Mouse (Mus musculus): Measurements from ENCODE around the gene Slc37a2. TPM values are rescaled to one million over a fixed set of nuclear protein-coding genes. Genes with fewer than 3 reads are reported as not detected.

Gene Slc37a2
- polyA plus RNA-seq, 1 experiment from 2014 or later: 2.0 TPM

DNA sequence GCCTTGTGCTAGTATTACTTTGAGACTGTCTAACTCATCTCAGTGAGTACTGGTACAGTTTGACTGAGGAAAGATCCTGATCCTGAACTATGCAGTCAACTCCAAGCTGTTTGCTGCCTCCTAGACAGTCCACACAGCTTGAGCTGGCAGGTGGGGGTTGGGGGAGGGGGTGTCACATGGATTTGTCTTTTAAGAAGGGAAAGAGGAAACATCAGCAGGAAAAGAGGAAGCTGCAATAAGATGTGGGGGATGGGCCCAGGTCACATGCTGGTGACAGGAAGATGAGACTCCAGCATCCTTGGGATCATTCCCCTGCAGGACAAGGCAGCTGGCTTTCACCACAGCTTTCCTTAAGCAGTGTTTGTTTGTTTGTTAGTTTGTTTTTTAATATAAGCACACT is 8.1 kb downstream of the Slc37a2 start:
- H3K4me2 ChIP-seq (replicated peaks; ENCODE audit: low read depth, low read length): no peak overlapping the region
- no peaks in the 10 kb centered on the region for H3K9me3 ChIP-seq (ENCODE audit: low read length)
- no peak overlapping the region for H3K27ac ChIP-seq (ENCODE audit: low read length)
- no peak overlapping the region for H3K9ac ChIP-seq (replicated peaks; ENCODE audit: low read length)
- no peaks in the 10 kb centered on the region for H3K36me3 ChIP-seq (ENCODE audit: insufficient read depth, low read length)
- H3K4me3 ChIP-seq (ENCODE audit: low read length): no peak overlapping the region
- no peaks in the 10 kb centered on the region for H3K27me3 ChIP-seq (ENCODE audit: insufficient read depth, low read length)
- no peak for ATAC-seq (ENCODE audit: low FRiP score, low TSS enrichment)
- H3K4me1 ChIP-seq (ENCODE audit: insufficient read depth, low read length): peaks cover 10% of the 10 kb centered on the region

DNA sequence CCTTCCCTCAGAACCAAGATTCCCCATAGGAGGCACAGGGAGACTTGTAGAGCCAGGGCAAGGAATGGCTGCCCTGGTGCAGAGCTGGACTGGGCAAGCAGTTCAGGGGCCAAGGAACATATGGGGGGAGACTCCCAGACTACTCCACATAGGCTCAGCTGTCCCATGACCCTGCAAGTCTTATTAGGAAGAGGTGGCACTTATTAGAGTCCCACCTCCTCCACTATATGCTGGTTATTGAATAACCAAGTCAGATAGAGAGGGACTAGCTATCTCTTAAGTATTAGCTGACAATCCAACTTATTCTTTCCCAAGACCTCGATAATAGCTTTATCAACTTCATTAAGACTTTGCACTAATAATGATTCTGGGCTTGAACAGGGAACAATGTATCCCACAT is 9.7 kb downstream of the Slc37a2 start:
- ATAC-seq (ENCODE audit: low FRiP score, low TSS enrichment): no peak
- 87% methylated on average over 1 of the region's 1 CpGs for WGBS
- H3K9me3 ChIP-seq (ENCODE audit: low read length): no peaks in the 10 kb centered on the region
- no peaks in the 10 kb centered on the region for H3K27me3 ChIP-seq (ENCODE audit: insufficient read depth, low read length)
- no peaks in the 10 kb centered on the region for H3K36me3 ChIP-seq (ENCODE audit: insufficient read depth, low read length)
- H3K4me2 ChIP-seq (replicated peaks; ENCODE audit: low read depth, low read length): no peak overlapping the region
- no peak overlapping the region for H3K4me3 ChIP-seq (ENCODE audit: low read length)
- no peak overlapping the region for H3K27ac ChIP-seq (ENCODE audit: low read length)
- H3K4me1 ChIP-seq (ENCODE audit: insufficient read depth, low read length): peaks cover 10% of the 10 kb centered on the region
- H3K9ac ChIP-seq (replicated peaks; ENCODE audit: low read length): no peak overlapping the region

DNA sequence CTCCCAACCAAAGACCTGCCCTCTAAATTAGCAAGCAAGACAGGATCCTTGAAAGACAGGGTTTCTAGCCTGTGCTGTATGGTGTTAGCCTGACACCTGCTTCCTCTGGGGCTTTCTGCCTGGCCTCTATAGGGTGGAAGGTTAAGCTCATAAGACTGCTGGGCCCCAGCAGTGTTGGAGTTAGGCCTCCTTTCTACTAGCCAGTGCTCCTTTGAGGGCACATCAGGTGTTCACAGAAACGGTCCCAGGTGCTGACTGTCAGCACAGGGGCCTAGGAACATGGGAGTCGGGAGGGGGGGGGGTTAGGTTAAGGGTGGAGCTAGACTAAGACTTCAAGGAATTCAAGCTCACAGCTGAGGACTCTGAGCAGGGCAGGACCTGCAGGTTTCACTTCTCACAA is 10.1 kb downstream of the Slc37a2 start:
- no peaks in the 10 kb centered on the region for H3K9me3 ChIP-seq (ENCODE audit: low read length)
- peaks cover 10% of the 10 kb centered on the region for H3K4me1 ChIP-seq (ENCODE audit: insufficient read depth, low read length)
- no peak overlapping the region for H3K9ac ChIP-seq (replicated peaks; ENCODE audit: low read length)
- no peaks in the 10 kb centered on the region for H3K27me3 ChIP-seq (ENCODE audit: insufficient read depth, low read length)
- no peaks in the 10 kb centered on the region for H3K36me3 ChIP-seq (ENCODE audit: insufficient read depth, low read length)
- 77% methylated on average over 2 of the region's 2 CpGs for WGBS
- no peak overlapping the region for H3K27ac ChIP-seq (ENCODE audit: low read length)
- H3K4me3 ChIP-seq (ENCODE audit: low read length): no peak overlapping the region
- no peak overlapping the region for H3K4me2 ChIP-seq (replicated peaks; ENCODE audit: low read depth, low read length)
- no peak for ATAC-seq (ENCODE audit: low FRiP score, low TSS enrichment)

DNA sequence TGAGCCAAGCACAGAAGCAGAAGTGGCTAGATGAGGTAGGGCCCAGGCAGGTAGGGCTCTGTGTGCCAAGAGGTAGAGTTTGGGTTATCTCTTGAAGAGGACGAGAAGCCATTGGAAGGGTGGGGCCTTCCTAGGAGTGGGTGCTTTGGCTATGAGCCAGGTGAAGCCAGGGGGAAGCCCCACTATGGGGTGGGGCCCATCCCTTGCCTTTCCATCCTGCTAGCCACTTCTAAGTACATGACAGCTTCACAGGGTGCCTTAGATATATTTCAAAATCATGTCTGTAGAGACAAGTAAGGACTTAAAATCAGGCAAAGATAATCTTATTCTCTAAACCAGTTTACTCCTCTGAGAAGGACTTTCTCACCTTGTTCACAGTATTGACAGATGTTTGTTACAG is 10.9 kb downstream of the Slc37a2 start:
- no peak overlapping the region for H3K27ac ChIP-seq (ENCODE audit: low read length)
- peaks cover 10% of the 10 kb centered on the region for H3K4me1 ChIP-seq (ENCODE audit: insufficient read depth, low read length)
- H3K9ac ChIP-seq (replicated peaks; ENCODE audit: low read length): no peak overlapping the region
- 76% methylated on average over 1 of the region's 1 CpGs for WGBS
- H3K36me3 ChIP-seq (ENCODE audit: insufficient read depth, low read length): no peaks in the 10 kb centered on the region
- ATAC-seq (ENCODE audit: low FRiP score, low TSS enrichment): no peak
- no peak overlapping the region for H3K4me2 ChIP-seq (replicated peaks; ENCODE audit: low read depth, low read length)
- H3K4me3 ChIP-seq (ENCODE audit: low read length): no peak overlapping the region
- H3K27me3 ChIP-seq (ENCODE audit: insufficient read depth, low read length): no peaks in the 10 kb centered on the region
- H3K9me3 ChIP-seq (ENCODE audit: low read length): no peaks in the 10 kb centered on the region

DNA sequence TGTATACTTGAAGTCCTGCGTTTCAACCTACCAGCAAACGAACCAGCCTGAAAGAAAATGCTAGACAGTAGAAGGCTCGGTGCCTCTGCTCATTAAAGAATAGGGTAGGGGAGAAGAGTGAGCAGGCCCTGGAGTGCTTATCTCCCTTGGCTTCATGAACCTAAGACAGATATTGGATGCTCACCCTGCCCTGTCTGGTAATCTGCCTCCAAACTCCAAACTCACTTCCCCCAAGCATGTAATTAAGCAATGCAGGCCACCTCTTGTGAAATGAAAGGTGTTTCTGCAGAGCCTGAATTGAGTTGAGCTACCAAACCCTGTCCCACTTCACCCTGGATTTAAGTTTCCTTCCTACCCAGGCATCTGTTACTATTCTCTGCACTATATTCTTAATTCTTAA is 12.8 kb downstream of the Slc37a2 start:
- H3K36me3 ChIP-seq (ENCODE audit: insufficient read depth, low read length): no peaks in the 10 kb centered on the region
- no peaks in the 10 kb centered on the region for H3K27me3 ChIP-seq (ENCODE audit: insufficient read depth, low read length)
- H3K27ac ChIP-seq (ENCODE audit: low read length): no peak overlapping the region
- H3K9me3 ChIP-seq (ENCODE audit: low read length): no peaks in the 10 kb centered on the region
- H3K4me2 ChIP-seq (replicated peaks; ENCODE audit: low read depth, low read length): no peak overlapping the region
- ATAC-seq (ENCODE audit: low FRiP score, low TSS enrichment): no peak
- H3K4me3 ChIP-seq (ENCODE audit: low read length): no peak overlapping the region
- H3K9ac ChIP-seq (replicated peaks; ENCODE audit: low read length): no peak overlapping the region
- no peaks in the 10 kb centered on the region for H3K4me1 ChIP-seq (ENCODE audit: insufficient read depth, low read length)
- WGBS: 84% methylated on average over 3 of the region's 3 CpGs

DNA sequence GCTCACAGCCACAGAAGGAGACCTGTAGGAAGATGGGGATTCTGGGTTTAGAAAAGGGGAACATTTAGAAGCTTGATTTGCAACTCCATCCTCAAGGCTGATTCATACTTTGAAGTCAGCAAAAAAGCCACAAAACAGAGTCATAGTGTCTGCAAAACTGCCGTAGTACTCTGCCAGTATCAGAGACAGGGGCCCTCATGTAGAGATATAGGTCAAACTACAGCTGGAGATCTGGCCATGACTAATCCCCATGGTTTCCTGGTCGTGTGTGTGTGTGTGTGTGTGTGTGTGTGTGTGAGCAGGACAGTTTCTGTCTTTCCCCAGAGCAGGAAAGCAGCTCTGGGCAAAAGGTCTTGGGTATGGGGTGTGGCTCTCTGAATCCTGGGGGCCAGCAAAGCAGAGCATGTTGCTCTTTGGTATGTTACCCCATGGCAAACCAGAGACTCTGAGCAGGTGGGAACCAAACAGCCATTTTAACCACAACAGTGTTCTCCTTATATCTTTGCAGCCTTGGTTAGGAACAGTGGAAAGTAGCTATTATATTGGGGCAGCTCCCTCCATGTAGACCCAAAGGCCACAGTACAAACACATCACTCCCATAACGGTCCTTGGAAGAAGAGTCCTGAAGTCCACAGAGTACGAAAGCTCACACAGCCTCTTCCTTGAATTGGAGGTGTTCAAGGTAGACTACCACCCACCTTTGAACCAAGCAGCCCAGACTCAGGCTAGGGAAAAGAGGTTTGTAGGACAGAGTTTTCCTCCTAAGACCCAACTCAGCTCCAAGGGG is 19.4 kb downstream of the Slc37a2 start:
- Histone ChIP-seq H3K36me3 (ENCODE audit: insufficient read depth, low read length) (no peaks in the 10 kb centered on the region), H3K9me3 (ENCODE audit: low read length) (no peaks in the 10 kb centered on the region), H3K4me3 (ENCODE audit: low read length) (no peak overlapping the region), H3K9ac (replicated peaks; ENCODE audit: low read length) (no peak overlapping the region), H3K4me1 (ENCODE audit: insufficient read depth, low read length) (no peaks in the 10 kb centered on the region), H3K27me3 (ENCODE audit: insufficient read depth, low read length) (no peaks in the 10 kb centered on the region), H3K4me2 (replicated peaks; ENCODE audit: low read depth, low read length) (no peak overlapping the region), H3K27ac (ENCODE audit: low read length) (no peak overlapping the region)
- WGBS: 71% methylated on average over 4 of the region's 4 CpGs
- no peak for ATAC-seq (ENCODE audit: low FRiP score, low TSS enrichment)

DNA sequence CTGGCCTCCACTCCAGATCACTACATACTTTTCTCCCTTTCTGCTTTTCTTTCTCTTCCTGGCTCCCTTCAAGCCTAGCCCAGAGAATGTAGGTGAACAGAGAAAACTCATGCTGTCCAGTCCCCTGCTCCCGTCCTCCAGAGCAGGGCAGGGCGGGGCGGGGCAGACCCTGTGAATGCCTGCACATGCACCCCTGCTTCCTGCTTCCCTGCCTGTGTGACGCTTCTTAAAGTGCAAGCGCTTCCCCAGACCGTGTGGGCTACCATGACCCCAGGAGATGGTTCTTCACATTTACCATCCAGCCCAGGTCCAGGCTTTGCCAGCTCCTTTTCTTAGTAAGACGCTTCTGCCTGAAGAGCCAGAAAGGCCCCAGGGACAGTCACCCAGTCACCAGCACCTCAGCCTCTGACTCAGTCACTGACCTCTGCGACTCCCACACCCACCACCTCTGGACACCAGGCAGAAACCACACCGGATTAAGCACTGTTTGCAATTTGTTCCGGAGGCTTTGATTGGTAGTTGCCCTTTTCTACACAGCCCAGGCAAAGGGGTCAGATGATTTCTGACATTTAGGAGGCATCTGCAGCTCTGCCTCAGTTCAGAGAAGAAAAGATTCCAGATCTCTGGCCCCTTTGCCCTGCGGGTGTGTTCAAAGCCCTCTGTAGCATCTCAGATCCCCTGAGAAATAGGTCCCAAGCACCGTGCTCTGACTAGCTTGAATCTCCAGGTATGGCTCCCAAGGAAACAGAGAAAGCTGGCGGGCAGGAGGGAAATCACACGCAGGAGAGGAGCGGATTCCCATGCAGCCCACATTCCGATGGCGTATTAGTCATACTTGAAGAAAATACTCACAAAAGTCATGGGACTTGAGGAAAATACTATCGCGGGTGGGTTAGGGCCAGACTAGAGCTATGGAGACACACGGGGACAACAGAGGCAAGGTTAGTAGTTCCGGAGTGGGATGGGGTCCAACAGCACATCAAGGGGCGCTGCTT is 23.0 kb downstream of the Slc37a2 start:
- peaks cover 4% of the 10 kb centered on the region; the same call in 1 of the 2 replicates for H3K4me1 ChIP-seq (ENCODE audit: insufficient read depth, low read length)
- H3K27ac ChIP-seq (ENCODE audit: low read length): no peak overlapping the region
- 70% methylated on average over 22 of the region's 22 CpGs for WGBS
- H3K4me3 ChIP-seq (ENCODE audit: low read length): no peak overlapping the region
- H3K27me3 ChIP-seq (ENCODE audit: insufficient read depth, low read length): no peaks in the 10 kb centered on the region
- ATAC-seq (ENCODE audit: low FRiP score, low TSS enrichment): no peak
- no peaks in the 10 kb centered on the region for H3K9me3 ChIP-seq (ENCODE audit: low read length)
- H3K4me2 ChIP-seq (replicated peaks; ENCODE audit: low read depth, low read length): no peak overlapping the region
- H3K36me3 ChIP-seq (ENCODE audit: insufficient read depth, low read length): no peaks in the 10 kb centered on the region
- H3K9ac ChIP-seq (replicated peaks; ENCODE audit: low read length): no peak overlapping the region

DNA sequence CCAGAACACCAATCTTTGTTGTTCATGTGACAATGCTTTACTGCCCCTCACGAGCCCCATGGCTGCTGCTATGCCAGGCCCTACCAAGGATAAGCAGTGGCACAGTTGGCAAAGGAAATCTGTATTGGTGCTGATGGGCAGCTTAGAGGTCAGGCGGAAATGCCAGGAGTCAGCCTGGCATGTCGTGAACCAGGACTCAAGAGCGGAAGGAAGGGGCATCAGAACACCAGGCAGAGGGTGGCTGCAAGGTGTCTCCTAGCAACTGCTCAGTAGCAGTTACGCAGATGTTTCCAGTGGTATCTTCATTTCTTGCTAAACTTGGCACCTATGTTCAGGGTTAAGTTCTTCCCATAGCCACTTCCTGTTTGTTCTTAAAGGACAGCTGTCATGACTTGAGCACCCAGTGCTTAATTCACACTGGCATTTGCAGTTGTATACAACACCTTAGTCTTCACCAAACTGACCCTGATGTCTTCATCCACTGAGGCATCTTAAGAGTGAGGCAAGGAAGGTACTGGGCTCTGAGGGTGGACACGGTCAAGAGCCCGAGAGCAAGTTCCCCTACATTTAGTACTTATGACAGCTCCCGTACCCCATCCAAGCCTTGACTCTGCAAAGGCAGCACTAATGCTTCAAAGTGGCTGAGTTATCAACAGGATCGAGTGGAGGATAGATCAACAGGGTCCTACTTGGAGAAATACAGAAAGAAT is 24.9 kb downstream of the Slc37a2 start:
- Histone ChIP-seq H3K27ac (ENCODE audit: low read length) (no peak overlapping the region), H3K4me2 (replicated peaks; ENCODE audit: low read depth, low read length) (no peak overlapping the region), H3K27me3 (ENCODE audit: insufficient read depth, low read length) (no peaks in the 10 kb centered on the region), H3K4me3 (ENCODE audit: low read length) (no peak overlapping the region), H3K36me3 (ENCODE audit: insufficient read depth, low read length) (no peaks in the 10 kb centered on the region), H3K4me1 (ENCODE audit: insufficient read depth, low read length) (peaks cover 4% of the 10 kb centered on the region; the same call in 1 of the 2 replicates), H3K9ac (replicated peaks; ENCODE audit: low read length) (no peak overlapping the region), H3K9me3 (ENCODE audit: low read length) (no peaks in the 10 kb centered on the region)
- no peak for ATAC-seq (ENCODE audit: low FRiP score, low TSS enrichment)
- 92% methylated on average over 9 of the region's 9 CpGs for WGBS

DNA sequence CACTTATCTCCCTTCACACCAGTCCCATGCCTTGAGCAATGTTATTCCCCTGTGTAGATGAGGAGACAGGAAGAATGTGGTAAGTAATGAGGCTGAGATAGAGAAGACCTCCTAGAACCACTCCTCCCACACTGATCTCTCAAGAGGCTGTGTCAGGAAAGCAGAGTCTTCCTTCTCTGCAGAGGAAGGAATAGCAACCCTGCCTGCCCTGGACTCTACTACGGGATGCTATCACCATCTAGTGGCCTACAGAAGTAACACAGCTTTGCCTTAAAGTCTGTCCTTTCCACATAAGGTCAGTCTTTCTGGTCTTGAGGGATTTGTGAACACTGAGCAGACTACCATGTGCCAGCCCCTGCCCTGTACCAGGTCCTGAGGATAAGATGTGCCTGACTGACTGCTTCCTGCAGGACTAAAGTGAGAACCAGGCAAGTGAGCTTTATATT is 25.6 kb downstream of the Slc37a2 start:
- Histone ChIP-seq H3K4me3 (ENCODE audit: low read length) (no peak overlapping the region), H3K9me3 (ENCODE audit: low read length) (no peaks in the 10 kb centered on the region), H3K4me2 (replicated peaks; ENCODE audit: low read depth, low read length) (no peak overlapping the region), H3K27ac (ENCODE audit: low read length) (no peak overlapping the region), H3K27me3 (ENCODE audit: insufficient read depth, low read length) (no peaks in the 10 kb centered on the region), H3K36me3 (ENCODE audit: insufficient read depth, low read length) (no peaks in the 10 kb centered on the region), H3K4me1 (ENCODE audit: insufficient read depth, low read length) (peaks cover 4% of the 10 kb centered on the region; the same call in 1 of the 2 replicates), H3K9ac (replicated peaks; ENCODE audit: low read length) (no peak overlapping the region)
- ATAC-seq (ENCODE audit: low FRiP score, low TSS enrichment): peak; percentile 91
- 0% methylated on average over 1 of the region's 1 CpGs for WGBS
